Mouse (Mus musculus): Measurements from ENCODE around the gene Mlxip.

Gene Mlxip

DNA sequence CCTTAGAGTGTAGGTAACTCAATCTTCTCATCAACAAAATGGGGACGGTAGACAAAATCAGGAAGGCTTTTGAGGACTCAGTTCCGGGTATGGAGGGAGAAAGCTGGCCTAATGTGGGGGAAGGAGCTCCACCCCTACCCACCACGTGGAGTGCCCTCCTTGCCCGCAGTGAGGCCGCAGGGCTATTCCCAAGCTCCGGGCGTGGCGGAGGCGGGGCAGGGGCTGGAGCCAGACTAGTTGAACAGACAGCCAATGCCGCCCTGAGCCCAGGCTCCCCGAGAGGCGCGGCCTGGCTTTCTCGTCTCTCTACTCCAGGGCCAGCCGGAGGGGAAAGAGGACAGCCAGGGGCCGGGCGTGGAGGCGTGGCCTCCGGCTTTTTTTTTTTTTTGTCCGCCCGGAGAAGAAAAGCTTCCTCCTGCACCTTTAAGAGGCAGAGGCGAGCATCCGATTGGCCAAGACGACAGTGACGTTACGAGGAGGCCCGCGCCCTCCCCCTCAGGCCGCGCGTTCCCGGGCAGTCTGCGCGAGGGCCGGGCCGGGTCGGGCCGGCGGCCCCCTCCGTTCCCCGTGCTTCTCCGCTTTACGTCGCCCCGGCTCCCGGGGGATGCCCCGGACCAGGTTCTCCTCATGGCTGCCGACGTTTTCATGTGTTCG, at the start of gene Mlxip:
Gene Mlxip (plus strand): TSS at position 496 of the 654 bp plus-strand sequence.
- DNase-seq (ENCODE audit: low spot score): peak; percentile 96

DNA sequence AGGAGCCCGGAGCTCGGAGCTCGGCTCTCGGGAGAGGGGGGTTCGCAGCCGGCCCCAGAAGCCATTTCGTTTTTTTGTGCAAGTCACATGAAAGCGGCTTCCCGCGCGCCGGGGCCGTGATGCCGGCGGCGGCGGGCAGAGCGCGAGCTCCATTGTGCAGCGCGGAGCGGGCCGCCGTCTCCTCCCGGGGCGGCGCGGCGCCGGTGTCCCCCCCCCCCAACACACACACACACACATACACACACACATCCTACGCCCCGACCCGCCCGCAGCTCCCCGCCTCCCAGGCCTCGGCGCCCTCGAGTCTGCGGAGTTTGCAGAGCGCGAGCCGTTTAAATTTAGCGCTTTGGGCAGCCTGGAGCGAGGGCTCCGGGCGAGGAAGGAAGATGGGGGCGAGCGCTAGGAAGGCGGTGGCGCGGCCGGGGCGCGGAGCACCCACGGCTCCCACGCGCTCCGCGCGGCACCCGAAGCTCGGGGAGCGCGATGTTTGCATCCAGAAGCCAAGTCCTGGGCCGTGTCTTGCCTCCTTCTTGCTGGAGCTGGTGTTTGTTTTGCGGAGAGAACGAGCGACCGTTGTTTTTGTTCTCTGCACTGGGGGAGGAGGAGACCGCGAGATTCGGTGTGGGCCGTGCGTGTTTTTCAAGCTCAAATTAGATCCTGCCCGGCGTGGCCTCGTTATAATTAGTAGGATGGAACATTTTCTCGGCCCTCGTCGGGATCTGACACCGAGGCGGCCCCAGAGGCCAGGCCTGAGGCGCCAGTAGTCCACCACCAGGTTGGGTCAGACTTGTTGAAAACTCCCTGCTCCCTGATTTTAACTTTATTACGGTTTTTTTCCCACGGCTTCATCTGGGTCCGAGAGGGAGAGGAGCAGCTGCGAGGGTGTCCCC, 49.4 kb upstream of the Mlxip start:
- peak; percentile 67 for DNase-seq (ENCODE audit: low spot score)

DNA sequence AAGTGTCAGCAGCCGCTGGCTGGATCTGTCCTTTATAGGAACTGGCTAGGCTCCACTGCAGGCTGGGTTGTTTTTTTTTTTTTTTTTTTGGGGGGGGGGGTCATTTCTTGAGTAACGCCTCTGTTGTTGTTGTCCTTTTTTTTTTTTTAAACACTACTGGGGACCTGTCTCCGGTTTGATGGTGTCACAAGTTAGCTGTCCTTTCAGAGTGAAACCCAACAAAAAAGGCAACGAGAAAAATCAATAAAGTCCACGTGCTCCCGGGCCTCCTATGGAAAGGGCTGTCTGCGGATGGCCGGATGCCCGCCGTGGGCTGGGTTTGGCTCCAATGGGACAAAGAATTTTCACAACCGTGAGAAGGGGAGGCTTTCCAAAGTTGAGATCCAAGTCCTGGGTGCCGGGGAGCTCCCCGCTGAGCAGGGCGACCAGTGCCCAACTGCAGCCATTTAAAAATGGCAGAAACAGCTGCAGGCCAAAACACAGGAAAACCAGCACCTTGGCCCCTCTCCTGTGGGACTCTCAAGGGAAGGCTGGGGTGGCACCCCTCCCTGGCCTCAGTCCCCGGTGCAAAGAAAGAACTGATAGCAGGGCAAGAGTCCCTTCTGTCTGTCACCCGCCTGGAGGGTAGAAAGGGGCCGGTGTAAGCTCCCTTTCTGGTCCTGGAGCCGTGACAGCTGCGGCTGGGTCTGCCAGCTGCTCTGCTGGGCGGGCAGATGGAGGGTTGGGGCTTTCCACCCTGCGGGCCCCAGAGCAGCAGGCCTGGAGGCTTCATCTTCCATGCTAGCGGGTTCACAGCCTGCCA, 48.5 kb upstream of the Mlxip start:
- DNase-seq (ENCODE audit: low spot score): peak; percentile 26

DNA sequence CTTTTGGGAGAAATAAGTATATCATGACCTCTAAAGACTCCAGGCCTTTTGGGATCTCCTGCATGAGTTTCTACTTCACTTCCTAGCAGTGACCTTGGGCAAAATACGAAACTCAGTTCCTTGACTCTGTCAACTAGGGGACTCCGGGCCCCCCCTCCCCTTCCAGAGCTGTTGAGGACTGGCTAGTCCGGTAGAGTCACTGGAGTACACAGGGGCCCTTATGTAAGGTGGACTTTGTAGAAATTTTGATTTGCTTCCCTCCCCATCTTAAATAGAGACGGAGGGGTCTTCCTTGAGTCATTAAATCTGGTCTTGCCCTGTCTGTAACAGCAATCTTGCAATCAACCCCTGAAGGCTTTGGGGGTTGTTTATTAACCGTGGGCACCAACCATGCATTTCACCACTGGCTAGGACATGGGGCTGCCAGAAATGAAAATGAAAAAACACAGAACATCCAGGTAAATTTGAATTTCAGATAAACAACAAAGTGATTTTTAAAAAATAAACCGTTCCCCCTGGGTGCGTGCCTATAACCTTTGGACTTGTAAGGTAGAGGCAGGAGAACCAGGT, 47.8 kb upstream of the Mlxip start:
- no peak for DNase-seq (ENCODE audit: low spot score)

DNA sequence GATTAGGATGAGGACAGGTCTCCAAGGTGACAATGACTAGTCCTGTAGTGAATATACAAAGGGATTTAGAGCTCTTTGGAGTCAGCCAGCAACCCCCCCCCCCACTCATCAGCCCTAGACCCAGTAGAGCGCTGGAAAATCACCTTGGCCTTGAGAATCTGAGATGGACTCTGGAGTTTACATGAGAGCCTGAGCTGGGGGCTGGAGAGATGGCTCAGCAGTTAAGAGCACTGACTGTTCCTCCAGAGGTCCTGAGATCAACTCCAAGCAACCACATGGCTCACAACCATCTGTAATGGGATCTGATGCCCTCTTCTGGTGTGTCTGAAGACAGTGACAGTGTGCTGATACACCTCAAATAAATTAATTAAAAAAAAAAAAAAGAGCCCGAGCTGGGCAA, 46.6 kb upstream of the Mlxip start:
- no peak for DNase-seq (ENCODE audit: low spot score)

DNA sequence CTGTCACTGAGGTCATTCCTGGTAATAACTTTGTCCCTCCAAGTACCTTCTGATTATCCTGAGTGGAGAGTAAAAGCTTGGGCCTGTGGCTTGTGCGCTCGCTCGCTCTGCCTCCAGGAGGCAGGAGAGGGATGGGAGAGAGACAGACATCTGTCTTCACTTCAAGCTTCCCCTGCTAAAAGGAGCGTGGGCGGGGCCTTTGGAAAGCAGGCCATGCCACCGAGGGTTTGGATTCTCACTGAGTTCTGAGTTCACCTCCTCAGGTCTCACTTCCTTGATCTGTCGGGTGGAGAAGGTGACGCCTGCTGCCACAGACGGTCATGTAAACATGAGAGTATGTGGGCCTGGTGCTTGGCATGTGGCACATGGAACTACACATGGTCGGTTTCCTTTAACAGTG, 44.2 kb upstream of the Mlxip start:
- no peak for DNase-seq (ENCODE audit: low spot score)

DNA sequence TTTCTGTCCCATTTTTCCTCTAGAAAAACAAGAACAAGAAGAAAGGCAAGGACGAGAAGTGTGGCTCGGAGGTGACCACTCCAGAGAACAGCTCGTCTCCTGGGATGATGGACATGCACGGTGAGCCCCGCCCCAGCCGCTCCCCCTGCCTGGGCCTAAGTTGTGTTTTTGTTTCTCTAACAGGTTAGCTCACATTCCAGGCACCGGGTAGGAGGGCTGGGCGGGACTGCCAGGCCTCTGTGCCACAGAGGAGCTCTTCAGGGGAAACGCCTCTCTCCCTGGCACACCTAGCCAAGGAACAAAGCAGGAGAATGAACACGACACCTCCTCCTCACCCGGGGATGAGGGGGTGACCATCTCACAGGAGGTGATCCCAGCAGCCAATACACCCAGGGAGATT, 38.7 kb upstream of the Mlxip start:
- no peak for DNase-seq (ENCODE audit: low spot score)

DNA sequence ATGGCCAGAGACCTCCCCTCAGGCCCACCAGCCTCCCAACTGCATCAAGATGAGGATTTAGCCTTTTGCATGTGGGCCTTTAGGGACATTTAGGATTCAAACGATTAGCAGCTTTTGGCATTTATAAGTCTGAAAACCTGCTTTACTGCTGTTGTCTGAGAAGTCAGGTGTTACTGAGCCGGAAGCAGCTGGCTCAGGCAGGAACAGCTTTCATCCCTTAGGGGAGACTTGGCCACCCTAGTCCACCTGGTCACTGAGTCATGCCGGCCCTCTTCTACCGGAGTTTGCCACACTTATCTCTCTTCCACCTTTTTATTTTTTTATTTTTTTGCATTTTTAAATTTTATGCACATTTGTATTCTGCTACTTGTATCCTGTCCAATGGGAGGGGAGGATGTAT, 37.3 kb upstream of the Mlxip start:
- no peak for DNase-seq (ENCODE audit: low spot score)

DNA sequence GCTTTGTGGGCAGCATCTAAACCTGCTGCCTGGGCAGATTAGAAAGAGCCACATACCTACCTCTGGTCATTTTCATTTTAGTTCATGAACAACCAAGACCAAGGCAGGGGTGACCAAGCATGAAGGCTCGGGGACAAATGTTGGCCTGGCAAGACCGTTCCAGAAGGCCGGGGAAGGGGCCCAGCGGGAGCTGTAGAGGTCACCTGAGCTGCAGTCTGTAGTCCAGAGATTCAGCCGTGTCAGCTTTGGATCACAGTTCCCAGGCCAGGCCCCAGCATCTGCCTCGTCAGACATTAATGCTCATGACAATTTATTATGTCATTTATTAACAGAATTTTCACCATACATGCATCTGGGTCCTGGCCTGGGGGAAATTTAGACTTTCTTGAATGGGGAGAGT, 35.2 kb upstream of the Mlxip start:
- no peak for DNase-seq (ENCODE audit: low spot score)

DNA sequence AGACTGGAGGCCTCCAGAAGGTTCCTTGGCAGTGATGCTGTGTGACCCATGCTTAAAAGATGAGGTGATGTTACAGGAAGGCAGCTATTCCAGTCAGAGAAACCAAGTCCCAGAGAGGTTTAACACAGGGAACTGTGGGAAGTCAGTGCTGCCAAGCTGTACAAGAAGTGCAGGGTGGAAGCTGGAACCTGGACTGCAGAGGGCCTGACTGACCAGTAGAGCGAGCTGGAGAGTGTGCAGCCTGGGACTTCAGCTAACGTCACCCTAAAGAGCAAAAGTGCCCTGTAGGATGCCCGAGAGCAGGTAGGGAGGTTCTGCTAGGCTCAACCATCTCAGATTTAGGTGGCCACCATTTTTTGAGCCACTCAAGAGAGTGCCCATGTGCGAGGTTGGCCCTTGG, 31.7 kb upstream of the Mlxip start:
- no peak for DNase-seq (ENCODE audit: low spot score)

DNA sequence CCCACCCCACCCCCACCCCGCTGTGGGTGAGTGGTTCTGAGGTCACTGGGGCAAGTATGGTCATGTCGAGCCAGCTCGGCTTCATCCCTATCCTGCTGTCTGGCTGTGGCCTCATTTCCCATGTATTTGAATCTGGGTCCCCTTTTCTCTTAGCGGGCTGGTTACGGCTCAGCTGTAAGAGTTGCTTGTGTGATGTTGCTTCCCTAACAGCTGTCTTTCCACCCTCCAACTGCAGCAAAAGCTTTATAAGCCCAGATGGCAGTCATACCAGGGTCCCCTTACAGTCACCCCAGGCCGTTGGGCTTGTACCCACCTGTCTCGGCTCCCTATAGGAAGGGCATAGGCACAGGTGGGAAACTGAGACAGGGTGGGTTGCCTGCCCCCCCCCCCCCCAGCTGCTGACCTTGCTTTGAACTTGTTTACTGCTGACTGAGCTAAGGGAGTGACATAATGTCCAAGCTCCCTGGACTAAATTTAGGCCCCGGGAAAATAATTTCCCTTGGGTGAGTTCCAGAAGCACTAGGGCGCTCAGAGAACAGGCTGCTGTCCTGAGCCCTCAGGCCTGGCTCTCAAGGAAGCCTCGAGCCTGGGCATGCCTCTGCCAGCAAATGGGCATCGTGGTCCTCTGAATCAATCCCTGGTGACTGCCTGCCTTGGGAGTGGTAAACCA, 30.2 kb upstream of the Mlxip start:
- DNase-seq (ENCODE audit: low spot score): no peak

DNA sequence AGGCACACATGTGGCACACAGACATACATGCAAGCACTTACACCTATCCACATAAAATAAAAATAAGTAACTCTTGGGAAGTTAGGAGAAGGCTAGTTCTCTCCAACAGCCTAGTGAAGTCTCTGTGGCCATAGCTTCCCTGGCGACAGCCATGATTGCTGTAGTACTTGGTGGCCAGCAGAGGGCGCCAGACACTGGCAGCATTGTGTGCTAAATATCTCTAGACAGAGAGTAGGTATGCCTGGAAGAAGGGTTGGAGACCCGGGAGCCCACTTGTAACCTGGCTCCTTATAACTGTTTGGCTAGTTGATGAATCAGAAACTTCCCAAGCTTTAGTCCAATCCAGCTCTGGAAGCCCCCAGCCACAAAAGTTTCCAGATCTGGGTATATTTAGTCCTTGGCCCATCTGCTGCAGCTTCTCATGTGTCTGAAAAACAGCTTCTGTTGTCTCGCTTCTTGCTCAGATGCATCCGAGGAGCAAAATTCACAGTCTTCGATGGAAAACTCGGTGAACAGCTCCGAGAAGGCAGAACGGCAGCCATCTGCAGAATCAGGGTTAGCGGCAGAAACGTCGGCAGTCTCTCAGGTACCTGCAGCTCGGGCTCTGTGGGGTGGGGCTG, 25.6 kb upstream of the Mlxip start:
- no peak for DNase-seq (ENCODE audit: low spot score)

DNA sequence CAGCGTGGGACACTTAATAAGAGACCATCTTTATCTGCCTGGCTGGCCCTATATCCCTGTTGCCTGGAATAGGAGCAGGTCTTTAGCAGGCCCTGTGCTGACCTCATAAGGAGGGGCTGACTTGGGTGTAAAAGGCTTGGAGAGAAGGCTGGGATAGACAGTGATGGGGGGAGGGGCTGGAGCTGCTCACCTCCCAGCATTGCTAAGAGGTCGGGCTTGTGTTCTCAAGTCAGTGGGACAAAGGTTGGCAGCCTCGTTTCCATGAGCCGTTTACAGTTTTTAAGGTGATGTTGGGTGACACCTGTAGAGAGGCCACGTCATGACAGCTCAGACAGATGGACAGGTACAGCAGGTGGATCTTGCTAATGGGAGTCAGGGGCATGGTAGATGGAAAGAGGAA, 24.5 kb upstream of the Mlxip start:
- peak; percentile 22 for DNase-seq (ENCODE audit: low spot score)

DNA sequence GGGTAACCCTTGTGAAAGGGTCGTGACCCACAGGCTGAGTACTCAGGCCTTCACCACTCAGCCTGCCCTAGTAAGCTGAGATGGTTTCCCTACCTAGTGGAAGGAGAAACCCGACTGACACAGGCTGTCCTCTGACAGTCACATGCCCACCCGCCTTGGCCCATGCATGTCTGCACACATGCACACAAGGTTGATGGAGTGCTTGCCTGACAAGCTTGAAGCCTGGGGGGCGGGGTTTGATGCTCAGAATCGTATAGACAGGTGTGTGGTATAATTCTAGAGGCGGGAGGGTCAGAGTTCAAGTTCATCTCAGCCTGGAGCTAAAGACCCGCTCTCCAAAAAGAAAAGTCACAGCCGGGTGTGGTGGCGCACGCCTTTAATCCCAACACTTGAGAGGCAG, 19.3 kb upstream of the Mlxip start:
- no peak for DNase-seq (ENCODE audit: low spot score)

DNA sequence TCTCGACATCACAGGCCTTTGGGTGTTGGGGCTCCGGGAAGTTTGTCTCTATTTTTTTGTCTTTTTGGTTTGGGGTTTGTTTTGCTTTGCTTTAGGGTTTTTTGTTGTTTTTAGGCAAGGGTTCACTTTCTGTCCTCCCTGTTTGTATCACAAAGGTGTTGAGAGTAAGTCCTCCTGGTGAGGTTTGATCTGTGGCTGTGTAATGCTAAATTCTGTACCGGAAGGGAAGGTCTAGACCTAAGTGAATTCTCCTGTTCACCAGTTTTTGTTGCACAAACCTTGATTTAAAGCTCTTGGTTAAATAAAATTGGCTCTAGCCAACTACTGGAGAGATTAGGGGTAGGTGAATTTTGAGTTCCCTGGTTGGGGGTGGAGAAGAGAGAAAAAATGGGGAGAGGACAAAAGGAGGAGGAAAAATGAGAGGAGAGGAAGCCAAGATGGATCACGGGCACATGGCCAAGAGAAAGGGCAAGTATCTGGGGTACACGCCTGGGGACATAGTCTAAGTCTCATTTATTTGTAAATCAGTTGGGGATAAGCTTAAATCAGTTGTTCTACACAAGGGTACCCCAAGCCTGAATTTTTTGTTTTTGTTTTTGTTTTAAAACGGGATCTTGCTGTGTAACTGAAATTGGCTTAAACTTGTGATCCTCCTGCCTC, 18.7 kb upstream of the Mlxip start:
- no peak for DNase-seq (ENCODE audit: low spot score)

DNA sequence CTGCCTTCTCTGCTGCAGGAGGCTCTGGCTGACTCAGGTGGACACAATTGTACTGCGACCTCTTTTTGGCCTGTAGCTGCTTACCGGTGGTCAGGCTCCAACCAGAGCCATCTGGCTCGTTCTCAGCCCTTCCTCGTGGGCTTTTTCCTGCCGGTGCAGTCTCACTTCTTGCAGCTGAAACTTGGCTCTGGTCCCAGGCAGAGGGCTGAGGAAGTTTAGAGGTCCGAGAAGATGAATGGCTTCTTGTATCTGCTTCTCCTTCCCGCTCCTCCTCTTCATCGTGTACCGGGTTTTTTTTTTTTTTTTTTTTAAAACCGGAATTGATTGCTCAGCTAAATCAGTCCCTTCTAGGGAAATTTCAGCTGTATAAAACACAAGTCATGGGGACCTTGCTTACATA, 18.0 kb upstream of the Mlxip start:
- DNase-seq (ENCODE audit: low spot score): peak; percentile 10

DNA sequence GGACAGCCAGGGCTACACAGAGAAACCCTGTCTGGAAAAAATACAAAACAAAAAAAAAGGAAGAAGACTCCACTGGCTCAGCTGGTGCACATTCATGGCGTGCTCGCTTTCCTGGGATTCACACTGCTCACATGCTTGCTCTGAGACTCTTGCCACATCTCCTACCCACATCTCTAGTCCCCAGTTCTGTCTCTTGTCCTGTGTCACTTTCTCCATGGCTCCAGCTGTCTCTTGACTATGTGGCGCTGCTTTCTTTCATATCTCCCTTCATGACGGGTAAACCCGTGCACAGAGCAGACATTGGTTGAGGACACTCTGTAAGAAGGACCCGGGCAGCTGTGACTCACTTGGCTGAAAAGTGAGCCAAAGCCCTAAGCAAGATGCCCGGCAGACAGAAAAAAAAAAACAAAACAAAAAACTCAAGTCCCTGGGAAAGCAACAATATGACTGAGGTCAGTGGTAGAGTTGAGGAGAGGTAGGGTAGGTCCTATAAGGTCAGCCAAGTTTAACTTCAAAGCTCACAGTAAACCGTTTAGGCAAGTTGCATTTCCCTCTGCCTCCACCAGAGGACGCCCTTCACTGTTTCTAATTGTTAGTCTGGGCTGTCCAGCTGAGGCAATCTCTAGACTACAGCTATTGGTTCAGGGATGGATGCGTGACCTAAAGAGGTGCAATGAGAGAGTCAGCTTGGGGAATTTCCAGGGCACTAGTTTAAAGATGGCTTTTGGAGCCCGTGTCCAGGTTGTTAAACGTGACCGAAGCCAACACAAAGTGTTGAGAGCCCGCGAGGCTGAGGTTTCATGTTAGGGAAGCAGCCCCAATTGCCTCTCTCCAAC, 17.3 kb upstream of the Mlxip start:
- peak; percentile 40 for DNase-seq (ENCODE audit: low spot score)

DNA sequence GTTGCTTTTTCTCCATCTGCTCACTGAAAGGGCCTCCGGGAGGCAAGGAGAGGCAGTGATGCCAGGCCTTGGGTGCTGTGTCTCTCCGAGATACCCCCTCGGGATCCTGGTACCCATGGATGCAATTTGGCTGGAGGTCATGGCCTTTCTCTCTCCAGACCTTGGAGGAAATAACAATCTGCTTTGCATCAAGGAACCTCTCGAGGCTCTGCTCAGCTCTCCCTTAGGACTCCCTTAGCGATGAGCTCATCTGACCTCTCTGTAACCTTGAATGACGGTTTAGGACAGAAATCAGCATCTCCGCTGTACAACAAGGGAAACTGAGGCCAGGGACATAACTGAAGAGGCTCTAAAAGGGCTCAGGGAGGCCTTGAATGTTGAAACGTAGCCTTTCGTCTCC, 15.9 kb upstream of the Mlxip start:
- DNase-seq (ENCODE audit: low spot score): peak; percentile 18

DNA sequence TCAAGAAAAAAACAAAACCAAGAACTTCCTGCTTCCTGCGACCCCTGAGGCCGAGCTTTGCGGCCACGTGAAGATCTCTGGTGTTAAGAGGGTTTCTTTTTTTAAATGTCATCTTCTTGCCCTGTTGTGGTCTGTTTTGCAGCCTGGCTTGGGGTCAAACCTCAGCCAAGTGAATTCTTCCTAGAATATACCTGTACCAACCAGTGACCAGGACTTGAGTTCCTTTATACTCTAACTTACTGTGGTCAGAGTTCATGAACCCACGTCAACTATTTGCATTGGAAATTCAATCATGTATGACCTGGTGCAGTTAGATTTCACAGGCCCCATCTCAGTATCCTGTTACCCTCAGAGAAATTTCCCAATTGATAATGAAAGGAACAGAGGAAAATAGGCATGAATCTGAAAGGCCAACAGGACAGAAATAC, 15.1 kb upstream of the Mlxip start:
- DNase-seq (ENCODE audit: low spot score): no peak

DNA sequence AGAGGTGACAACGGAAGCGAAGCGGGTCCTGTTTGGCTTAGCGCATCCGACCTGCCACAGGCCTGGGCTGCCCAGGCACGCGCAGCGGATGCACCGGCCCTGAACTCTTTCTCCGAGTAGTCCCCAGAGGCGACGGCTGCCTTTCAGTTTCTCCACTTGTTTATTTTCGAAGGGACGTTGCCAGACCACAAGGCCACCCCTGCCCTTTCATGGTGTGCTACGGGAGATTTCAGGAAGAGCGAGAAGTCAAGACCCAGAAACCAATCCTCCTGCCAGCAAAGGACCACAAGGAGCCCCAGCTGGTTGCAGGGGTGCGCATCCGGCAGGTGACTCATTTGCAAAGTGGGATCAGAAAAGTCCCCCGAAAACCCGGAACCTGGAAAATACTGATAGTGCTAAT, 12.6 kb upstream of the Mlxip start:
- no peak for DNase-seq (ENCODE audit: low spot score)

All from yolk sac, embryonic 10.5 days (tissue).